Mouse (Mus musculus) hindbrain, embryonic 13.5 days (tissue): Measurements from ENCODE around the gene Pip4k2a. TPM values are rescaled to one million over a fixed set of nuclear protein-coding genes. Genes with fewer than 3 reads are reported as not detected.
A peak's percentile ranks its signal among the peaks of the same experiment; 100 is the strongest.
"Not testable (repeated sequence)": the region's sequence is repeated elsewhere in the genome, so short reads cannot be mapped to it uniquely, and the experiment has no call there.

Experiments used
- ATAC-seq: fragments of 200-750 bp; cut with Nextera tagmentation; 2 replicates; pipeline ENCODE4 v1.8.0; 2017; ENCODE audit warnings: moderate TSS enrichment; ENCODE audit not compliant: low FRiP score
- H3K27ac ChIP-seq: fragments of 300-500 bp; sonication (generic); 2 replicates; pipeline ENCODE4 v1.5.1; 2015; ENCODE audit warnings: inconsistent platforms, mild to moderate bottlenecking, moderate library complexity
- H3K27me3 ChIP-seq: fragments of 300-500 bp; sonication (generic); 2 replicates; pipeline ENCODE4 v1.6.1; 2015; ENCODE audit warnings: mild to moderate bottlenecking, inconsistent platforms
- H3K36me3 ChIP-seq: fragments of 300-500 bp; sonication (generic); 2 replicates; pipeline ENCODE4 v1.6.1; 2015; ENCODE audit warnings: mild to moderate bottlenecking, inconsistent platforms
- H3K4me1 ChIP-seq: fragments of 300-500 bp; sonication (generic); replicated peaks from 2 replicates; pipeline ENCODE4 v1.6.1; 2015; ENCODE audit warnings: inconsistent platforms
- H3K4me2 ChIP-seq: fragments of 300-500 bp; sonication (generic); 2 replicates; pipeline ENCODE4 v1.6.1; 2015; ENCODE audit warnings: inconsistent platforms, mild to moderate bottlenecking, moderate library complexity
- H3K4me3 ChIP-seq: fragments of 300-500 bp; sonication (generic); 2 replicates; pipeline ENCODE4 v1.5.1; 2015; ENCODE audit warnings: mild to moderate bottlenecking, inconsistent platforms
- H3K9ac ChIP-seq: fragments of 300-500 bp; sonication (generic); 2 replicates; pipeline ENCODE4 v1.6.1; 2015; ENCODE audit warnings: mild to moderate bottlenecking, inconsistent platforms
- H3K9me3 ChIP-seq: fragments of 300-500 bp; sonication (generic); 2 replicates; pipeline ENCODE4 v1.6.1; 2016; ENCODE audit warnings: inconsistent platforms
- WGBS: fragments of 180-500 bp; shearing (Covaris S2); methylation state at CpG from one replicate; pipeline ENCODE4 v1.1.7; 2015; 5-methylcytosine and 5-hydroxymethylcytosine counted together
- polyA plus RNA-seq: library from polyadenylated mRNA; unstranded; fragments of >200 nt; fragmentation: Nextera tagmentation; extraction: Ambion mirVana; gene quantifications from 2 replicates; pipeline ENCODE4 v1.2.1, GENCODE M21; 2015

The Pip4k2a gene
- 10.8 and 11.1 TPM in 2 replicates for polyA plus RNA-seq

DNA sequence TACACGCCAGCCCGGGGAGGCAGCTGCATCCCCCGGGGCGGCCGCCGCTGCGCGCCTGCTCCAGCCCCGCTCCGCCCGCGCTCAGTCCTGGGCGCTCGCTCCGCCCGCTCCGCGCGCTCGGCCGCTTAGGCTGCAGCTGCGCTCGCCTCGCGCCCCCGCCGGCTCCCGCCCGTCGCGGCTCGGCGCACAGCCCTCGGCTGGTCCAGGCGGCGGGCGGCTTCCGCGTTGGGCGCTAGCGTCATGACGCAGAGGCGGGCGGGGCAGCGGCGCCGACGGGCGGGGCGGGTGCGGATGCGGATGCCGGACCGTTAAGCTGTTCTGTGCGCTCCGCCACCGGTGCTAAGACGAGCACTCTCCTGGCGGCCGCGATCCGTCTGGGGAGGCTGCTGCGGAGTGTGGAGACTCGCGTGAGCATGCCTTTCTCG lies at the start of gene Pip4k2a, which contains the start of gene 4930426L09Rik:
TSS of gene Pip4k2a (minus strand) at position 73 of the 425 bp plus-strand sequence.
TSS of gene 4930426L09Rik (plus strand) at position 290 of the 425 bp plus-strand sequence.
- peak; percentile 97 for ATAC-seq
- H3K36me3 ChIP-seq: no peaks in the 10 kb centered on the region
- H3K4me3 ChIP-seq: peak within 1 kb of the TSS; percentile 83
- H3K27me3 ChIP-seq: no peaks in the 10 kb centered on the region
- H3K4me2 ChIP-seq: peak within 1 kb of the TSS; percentile 94
- H3K9ac ChIP-seq: peak within 1 kb of the TSS; percentile 86
- WGBS: under 1% methylated on average over 65 of the region's 66 CpGs
- no peaks in the 10 kb centered on the region for H3K9me3 ChIP-seq
- H3K27ac ChIP-seq: peak within 1 kb of the TSS; percentile 93
- H3K4me1 ChIP-seq: peaks cover 21% of the 10 kb centered on the region

DNA sequence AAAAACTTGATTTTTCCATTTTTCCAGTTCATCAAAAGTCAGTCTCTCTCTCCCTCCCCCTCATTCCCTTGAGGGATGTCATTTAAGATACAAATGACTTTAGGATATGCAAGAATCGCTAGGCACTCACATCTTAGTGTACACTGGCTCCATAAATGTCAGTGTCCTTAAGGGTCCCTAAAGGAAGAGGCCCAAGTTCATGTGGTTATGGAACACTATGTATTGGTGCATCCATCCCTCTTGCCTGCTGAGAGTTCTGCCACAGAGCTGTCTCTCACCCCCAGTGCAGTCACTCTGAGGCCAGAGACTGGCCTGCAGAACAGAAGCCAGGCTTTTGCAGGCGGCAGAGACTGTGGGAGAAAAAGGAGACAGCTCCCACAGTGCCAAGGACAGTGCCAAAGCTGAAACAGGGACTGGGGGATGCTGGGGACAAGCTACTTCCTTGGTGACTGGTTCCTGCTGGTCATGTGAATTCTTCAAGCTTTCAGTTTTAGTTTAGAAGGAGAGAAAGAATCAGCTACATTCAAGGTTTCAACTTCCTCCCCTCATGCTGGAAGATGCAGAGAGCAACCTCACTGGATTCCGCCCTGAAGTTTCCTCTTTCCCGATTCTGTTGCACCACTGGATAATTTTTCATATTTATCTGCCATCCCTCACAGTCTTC lies 40.1 kb upstream of the Pip4k2a start:
- WGBS: 71% methylated on average over 4 of the region's 4 CpGs
- H3K4me3 ChIP-seq: no peak overlapping the region
- no peak for ATAC-seq

DNA sequence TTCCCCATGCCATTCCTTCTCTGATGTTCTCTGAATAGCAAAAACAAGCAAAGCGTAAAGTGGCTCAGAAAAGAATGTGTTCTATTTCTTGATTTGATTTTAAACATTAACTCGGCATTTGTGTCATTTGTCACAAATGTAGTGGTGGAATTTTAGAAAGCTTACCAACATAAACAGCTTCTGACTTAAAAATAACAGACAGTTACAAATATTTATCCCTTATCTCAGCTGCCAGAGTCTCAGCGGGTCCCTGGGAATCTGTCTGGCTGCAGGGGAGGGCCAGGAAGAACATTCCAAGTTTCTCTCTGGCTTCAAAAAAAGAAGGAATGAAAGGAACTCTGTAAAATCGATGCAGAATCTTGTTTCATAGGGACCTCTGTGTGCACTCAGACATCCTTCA lies 39.5 kb upstream of the Pip4k2a start:
- H3K4me3 ChIP-seq: no peak overlapping the region
- no peak overlapping the region for H3K9ac ChIP-seq
- no peak overlapping the region for H3K27ac ChIP-seq
- ATAC-seq: no peak
- no peak overlapping the region for H3K4me2 ChIP-seq
- no peaks in the 10 kb centered on the region for H3K27me3 ChIP-seq
- no peaks in the 10 kb centered on the region for H3K36me3 ChIP-seq
- WGBS: 74% methylated on average over 4 of the region's 4 CpGs
- no peaks in the 10 kb centered on the region for H3K4me1 ChIP-seq
- no peaks in the 10 kb centered on the region for H3K9me3 ChIP-seq

More for the DNA sequence above, 40.1 kb upstream of the Pip4k2a start:
- Histone ChIP-seq H3K27me3 (no peaks in the 10 kb centered on the region), H3K9ac (no peak overlapping the region), H3K36me3 (no peaks in the 10 kb centered on the region), H3K9me3 (no peaks in the 10 kb centered on the region), H3K4me1 (no peaks in the 10 kb centered on the region), H3K4me2 (no peak overlapping the region), H3K27ac (no peak overlapping the region)

DNA sequence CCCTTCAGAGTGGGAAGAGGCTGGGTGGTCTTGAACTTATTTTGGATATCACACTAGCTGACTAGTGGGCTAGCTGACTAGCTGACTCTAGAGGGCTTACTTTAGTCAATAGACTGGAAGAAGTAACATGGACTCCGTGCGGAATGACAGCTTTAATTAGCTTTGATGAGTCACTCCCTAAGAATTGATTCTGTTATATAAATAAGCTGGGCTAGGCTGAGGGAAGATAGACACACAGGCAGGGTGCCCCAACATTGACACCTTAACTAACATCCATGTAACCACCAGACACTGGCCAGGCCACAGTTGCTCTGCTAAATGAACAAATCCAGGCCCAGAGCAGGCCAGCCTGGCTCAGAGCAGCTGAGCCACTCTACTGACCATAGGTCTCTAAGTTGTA lies 26.9 kb upstream of the Pip4k2a start:
- Histone ChIP-seq H3K27ac (no peak overlapping the region), H3K27me3 (no peaks in the 10 kb centered on the region), H3K9me3 (no peaks in the 10 kb centered on the region), H3K4me3 (no peak overlapping the region), H3K9ac (no peak overlapping the region), H3K4me1 (no peaks in the 10 kb centered on the region), H3K36me3 (no peaks in the 10 kb centered on the region), H3K4me2 (no peak overlapping the region)
- 79% methylated on average over 2 of the region's 2 CpGs for WGBS
- no peak for ATAC-seq

DNA sequence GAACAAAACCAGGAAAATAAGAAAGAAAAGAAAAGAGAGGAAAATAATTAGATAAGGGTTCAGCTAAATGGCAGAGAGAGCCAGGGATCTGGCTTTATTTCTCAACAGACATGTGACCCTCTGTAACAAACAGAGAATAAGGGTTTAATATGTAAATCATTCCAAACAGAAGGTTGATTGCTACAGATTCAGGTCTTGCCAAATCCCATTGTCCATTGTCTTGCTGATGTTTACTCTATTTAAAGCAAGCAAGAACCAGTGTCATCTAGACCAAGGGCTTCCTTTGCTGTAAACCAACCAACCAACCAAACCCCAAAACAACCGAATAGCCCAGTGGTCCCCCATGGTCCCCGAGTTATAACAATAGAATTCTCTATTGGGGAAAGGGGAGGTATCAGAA lies 20.1 kb upstream of the Pip4k2a start:
- Histone ChIP-seq H3K4me3 (no peak overlapping the region), H3K4me1 (no peaks in the 10 kb centered on the region), H3K9me3 (no peaks in the 10 kb centered on the region), H3K4me2 (no peak overlapping the region), H3K27ac (no peak overlapping the region), H3K9ac (no peak overlapping the region), H3K36me3 (no peaks in the 10 kb centered on the region), H3K27me3 (no peaks in the 10 kb centered on the region)
- ATAC-seq: no peak
- 70% methylated on average over 2 of the region's 2 CpGs for WGBS

DNA sequence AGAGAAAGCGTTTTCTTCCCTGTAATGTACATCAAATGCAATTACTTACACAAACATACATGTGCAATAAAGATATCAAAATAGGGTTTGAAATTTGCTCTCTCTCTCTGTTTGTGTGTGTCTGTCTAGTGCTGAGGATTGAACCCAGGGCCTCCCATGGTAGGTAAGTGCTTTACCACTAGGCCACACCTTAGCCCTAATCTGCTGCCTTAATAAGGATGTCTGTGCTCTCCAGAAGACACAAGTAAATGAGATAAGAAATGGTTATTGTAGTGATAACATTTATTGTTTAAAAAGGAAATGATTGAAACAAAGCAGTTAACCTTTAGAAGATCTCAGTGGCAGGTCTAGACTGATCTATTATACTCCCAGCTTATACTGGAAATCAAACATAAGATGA lies 18.9 kb upstream of the Pip4k2a start:
- Histone ChIP-seq H3K9ac (no peak overlapping the region), H3K4me1 (no peaks in the 10 kb centered on the region), H3K36me3 (no peaks in the 10 kb centered on the region), H3K27ac (no peak overlapping the region), H3K9me3 (no peaks in the 10 kb centered on the region), H3K27me3 (no peaks in the 10 kb centered on the region), H3K4me3 (no peak overlapping the region), H3K4me2 (no peak overlapping the region)
- ATAC-seq: no peak
- WGBS: 93% methylated on average over 1 of the region's 1 CpGs

DNA sequence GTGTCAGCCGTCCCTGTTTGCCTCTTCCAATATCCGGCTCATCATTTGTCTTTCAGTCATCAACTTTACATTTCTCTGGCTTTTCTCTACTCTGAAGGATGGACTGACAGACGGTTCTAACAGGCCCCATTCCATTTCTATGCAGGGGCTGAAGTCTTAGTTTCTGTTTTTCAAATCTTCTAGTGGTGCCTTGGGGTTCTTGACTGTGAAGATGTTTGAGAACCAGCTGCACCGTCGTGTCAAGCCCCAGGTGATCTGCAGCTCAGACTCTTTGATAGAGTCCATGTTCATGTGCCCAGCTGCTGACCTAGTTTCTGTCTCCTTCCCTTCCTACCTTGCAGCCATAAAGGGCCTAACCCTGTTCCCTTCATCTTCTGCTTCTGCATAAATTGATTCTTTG lies 18.4 kb upstream of the Pip4k2a start:
- WGBS: 94% methylated on average over 5 of the region's 5 CpGs
- Histone ChIP-seq H3K4me1 (no peaks in the 10 kb centered on the region), H3K4me2 (no peak overlapping the region), H3K27ac (no peak overlapping the region), H3K9me3 (no peaks in the 10 kb centered on the region), H3K27me3 (no peaks in the 10 kb centered on the region), H3K4me3 (no peak overlapping the region), H3K9ac (no peak overlapping the region), H3K36me3 (no peaks in the 10 kb centered on the region)
- no peak for ATAC-seq

DNA sequence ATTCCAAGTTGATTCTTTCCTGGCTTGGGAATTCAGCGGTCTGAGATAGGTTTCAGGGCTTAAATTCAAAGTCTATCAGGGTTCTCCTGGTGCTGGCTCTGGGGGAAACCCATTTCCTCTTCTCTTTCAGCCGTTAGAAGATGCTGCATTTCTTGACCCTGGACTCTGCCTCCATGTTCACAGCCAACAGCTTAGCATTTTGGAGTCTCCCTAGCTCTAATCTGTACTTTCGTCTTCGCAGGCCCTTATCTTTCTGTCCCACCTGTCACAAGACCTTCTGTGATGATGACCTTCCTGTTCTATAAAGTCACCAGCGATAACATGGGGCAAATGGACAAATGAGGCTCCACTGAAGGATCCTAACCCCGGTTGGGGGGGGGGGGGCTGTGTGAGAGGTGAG lies 13.5 kb upstream of the Pip4k2a start:
- no peak overlapping the region for H3K4me2 ChIP-seq
- H3K27ac ChIP-seq: no peak overlapping the region
- H3K4me1 ChIP-seq: no peaks in the 10 kb centered on the region
- no peaks in the 10 kb centered on the region for H3K9me3 ChIP-seq
- no peaks in the 10 kb centered on the region for H3K36me3 ChIP-seq
- peaks cover 3% of the 10 kb centered on the region; the same call in 1 of the 2 replicates for H3K27me3 ChIP-seq
- ATAC-seq: no peak
- no peak overlapping the region for H3K9ac ChIP-seq
- no peak overlapping the region for H3K4me3 ChIP-seq
- 88% methylated on average over 6 of the region's 6 CpGs for WGBS

DNA sequence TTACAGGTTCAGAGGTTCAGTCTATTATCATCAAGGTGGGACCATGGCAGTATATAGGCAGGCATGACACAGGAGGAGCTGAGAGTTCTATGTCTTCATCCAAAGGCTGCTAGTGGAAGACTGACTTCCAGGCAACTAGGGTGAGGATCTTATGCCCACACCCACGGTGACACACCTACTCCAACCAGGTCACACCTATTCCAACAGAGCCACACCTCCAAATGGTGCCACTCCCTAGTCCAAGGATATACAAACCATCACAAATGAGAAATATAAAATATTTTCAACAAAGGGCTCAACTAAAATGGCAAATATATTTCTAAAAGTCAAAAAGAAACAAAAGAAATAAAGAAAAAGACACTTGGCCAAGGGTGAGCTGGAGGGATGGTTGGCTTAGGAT lies 12.6 kb upstream of the Pip4k2a start:
- not testable (repeated sequence) for H3K9ac ChIP-seq, H3K4me3 ChIP-seq, ATAC-seq, H3K27me3 ChIP-seq, H3K4me2 ChIP-seq, H3K36me3 ChIP-seq, H3K4me1 ChIP-seq, H3K9me3 ChIP-seq, H3K27ac ChIP-seq
- 86% methylated on average over 1 of the region's 1 CpGs for WGBS

DNA sequence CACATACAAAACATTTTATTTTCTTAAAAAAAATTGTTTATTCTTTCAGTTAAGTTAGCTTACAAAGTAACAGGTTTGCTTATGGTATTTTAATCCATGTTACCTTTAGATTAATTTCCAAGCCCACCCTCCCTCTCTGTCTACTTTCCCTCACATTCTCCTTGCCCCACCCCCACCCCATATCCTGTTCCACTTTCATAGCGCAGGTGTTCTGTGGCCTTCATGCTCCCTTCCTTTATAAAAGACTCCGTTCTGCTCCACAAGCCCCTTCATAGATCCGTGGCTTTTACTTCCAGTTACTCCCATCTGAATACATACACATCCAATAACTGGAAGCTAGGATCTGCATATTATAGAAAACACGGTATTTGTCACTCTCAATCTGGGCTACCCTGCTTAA lies 9.7 kb upstream of the Pip4k2a start:
- WGBS: 81% methylated on average over 4 of the region's 4 CpGs
- H3K9me3 ChIP-seq: no peaks in the 10 kb centered on the region
- no peak overlapping the region for H3K27ac ChIP-seq
- no peak overlapping the region for H3K4me3 ChIP-seq
- H3K9ac ChIP-seq: no peak overlapping the region
- H3K36me3 ChIP-seq: no peaks in the 10 kb centered on the region
- ATAC-seq: no peak
- peaks cover 3% of the 10 kb centered on the region; the same call in 1 of the 2 replicates for H3K27me3 ChIP-seq
- no peaks in the 10 kb centered on the region for H3K4me1 ChIP-seq
- H3K4me2 ChIP-seq: no peak overlapping the region

DNA sequence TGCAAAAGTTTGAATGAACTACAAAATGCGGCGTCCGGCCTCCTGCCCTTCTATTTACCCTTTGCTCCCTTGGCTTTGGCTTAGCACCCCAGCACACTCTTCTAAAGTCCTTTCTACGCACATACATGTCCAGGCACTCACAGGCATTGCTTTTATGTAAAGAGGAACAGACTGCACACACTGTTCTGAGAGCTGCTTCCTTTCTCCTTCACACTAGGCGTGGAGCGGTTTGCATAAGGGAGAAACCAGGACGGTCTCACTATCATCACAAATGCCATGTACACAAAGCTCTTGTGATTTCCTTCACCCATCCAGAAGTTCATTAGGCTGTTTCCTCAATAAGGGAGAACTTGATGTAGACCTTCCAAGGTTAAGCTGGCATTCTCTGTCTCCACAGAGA lies 8.2 kb upstream of the Pip4k2a start:
- H3K4me3 ChIP-seq: no peak overlapping the region
- no peak overlapping the region for H3K9ac ChIP-seq
- H3K27me3 ChIP-seq: peaks cover 3% of the 10 kb centered on the region; the same call in 1 of the 2 replicates
- WGBS: 82% methylated on average over 7 of the region's 7 CpGs
- no peaks in the 10 kb centered on the region for H3K36me3 ChIP-seq
- no peak overlapping the region for H3K27ac ChIP-seq
- no peak overlapping the region for H3K4me2 ChIP-seq
- no peaks in the 10 kb centered on the region for H3K9me3 ChIP-seq
- no peak for ATAC-seq
- H3K4me1 ChIP-seq: no peaks in the 10 kb centered on the region

DNA sequence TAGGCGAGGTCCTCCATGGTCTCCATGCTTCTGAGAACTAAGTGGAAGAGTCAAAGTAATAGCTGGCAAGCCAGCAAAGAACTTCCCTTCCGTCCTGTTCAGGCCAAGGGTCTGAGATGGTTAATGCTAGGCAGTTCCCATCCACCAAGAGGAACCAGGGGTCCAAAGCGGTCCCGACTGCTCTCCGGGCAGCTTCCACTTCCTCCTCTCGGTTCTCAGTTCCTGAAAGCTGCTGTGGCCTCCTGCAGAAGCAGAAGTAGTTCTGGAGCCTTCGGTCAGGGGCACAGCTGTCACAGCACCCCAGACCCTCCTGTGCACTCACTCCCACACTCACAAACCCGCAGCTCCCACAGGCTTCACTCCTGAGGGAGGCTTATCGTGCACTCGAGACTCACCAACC lies 6.9 kb upstream of the Pip4k2a start:
- ATAC-seq: no peak
- Histone ChIP-seq H3K9ac (no peak overlapping the region), H3K27ac (no peak overlapping the region), H3K4me3 (no peak overlapping the region), H3K36me3 (no peaks in the 10 kb centered on the region), H3K9me3 (no peaks in the 10 kb centered on the region), H3K27me3 (peaks cover 3% of the 10 kb centered on the region; the same call in 1 of the 2 replicates), H3K4me1 (no peaks in the 10 kb centered on the region), H3K4me2 (no peak overlapping the region)
- WGBS: 80% methylated on average over 10 of the region's 10 CpGs

DNA sequence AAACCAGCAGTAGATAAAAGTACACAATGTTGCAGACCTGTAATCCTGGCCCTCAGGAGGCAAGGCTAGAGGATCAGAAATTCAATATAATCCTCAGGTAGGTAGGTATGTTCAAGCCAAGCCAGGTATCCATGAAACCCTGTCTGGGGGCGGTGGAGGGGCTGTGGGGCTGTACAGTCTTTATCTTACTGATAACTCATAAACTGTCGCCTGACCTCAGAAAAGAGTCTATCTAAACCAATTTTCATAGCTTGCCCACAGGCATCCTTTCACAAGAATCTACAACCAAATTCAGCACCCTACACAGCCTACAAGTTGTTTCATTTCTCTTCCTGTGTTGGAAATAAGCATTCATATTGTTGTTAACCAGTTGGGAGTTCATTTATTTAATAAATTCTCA lies 1.5 kb upstream of the Pip4k2a start:
- Histone ChIP-seq H3K4me3 (no peak overlapping the region), H3K27me3 (no peaks in the 10 kb centered on the region), H3K4me1 (peaks cover 21% of the 10 kb centered on the region), H3K9ac (no peak overlapping the region), H3K36me3 (no peaks in the 10 kb centered on the region), H3K9me3 (no peaks in the 10 kb centered on the region), H3K4me2 (no peak overlapping the region), H3K27ac (no peak overlapping the region)
- whole genome bisulfite sequencing: 83% methylated on average over 2 of the region's 2 CpGs
- no peak for ATAC-seq
